Mouse (Mus musculus): Measurements from ENCODE around the gene Shcbp1l. TPM values are rescaled to one million over a fixed set of nuclear protein-coding genes. Genes with fewer than 3 reads are reported as not detected.
"Not testable (repeated sequence)": the region's sequence is repeated elsewhere in the genome, so short reads cannot be mapped to it uniquely, and the experiment has no call there.

Gene Shcbp1l
- total RNA-seq, 2 experiments from 2014 or later, result 0.70 to 1.3 TPM

- peak; percentile 79 for ATAC-seq (replicated peaks; ENCODE audit: low FRiP score, low TSS enrichment, poor library complexity, severe bottlenecking)
These were observed 55.5 kb downstream of the Shcbp1l start for GRCm38 (mm10) chr1:153480386-153481024.

GRCm38 (mm10) chr1:153481025-153481412 is 56.1 kb downstream of the Shcbp1l start:
- ATAC-seq (replicated peaks; ENCODE audit: low FRiP score, low TSS enrichment, poor library complexity, severe bottlenecking), result peak; percentile 19; the same call in 1 of the 2 replicates

- ATAC-seq (replicated peaks; ENCODE audit: low FRiP score, low TSS enrichment, poor library complexity, severe bottlenecking), result 0 out of 2 replicates have a peak, but pooled peaks have one; percentile 8
These were observed 60.3 kb downstream of the Shcbp1l start for GRCm38 (mm10) chr1:153485201-153485796.

GRCm38 (mm10) chr1:153486120-153486519 is 61.2 kb downstream of the Shcbp1l start:
- not testable (repeated sequence) for ATAC-seq (replicated peaks; ENCODE audit: low FRiP score, low TSS enrichment, poor library complexity, severe bottlenecking)

- ATAC-seq (replicated peaks; ENCODE audit: low FRiP score, low TSS enrichment, poor library complexity, severe bottlenecking), result peak; percentile 67
These were observed 62.0 kb downstream of the Shcbp1l start for GRCm38 (mm10) chr1:153486767-153487499.

GRCm38 (mm10) chr1:153487500-153487879 is 62.5 kb downstream of the Shcbp1l start, which contains the start of gene Dhx9:
Gene Dhx9 (minus strand): TSS chr1:153487660.
- ATAC-seq (replicated peaks; ENCODE audit: low FRiP score, low TSS enrichment, poor library complexity, severe bottlenecking), result peak; percentile 82

- peak; percentile 34; the same call in 1 of the 2 replicates for ATAC-seq (replicated peaks; ENCODE audit: low FRiP score, low TSS enrichment, poor library complexity, severe bottlenecking)
These were observed 64.2 kb downstream of the Shcbp1l start for GRCm38 (mm10) chr1:153489132-153489531.

GRCm38 (mm10) chr1:153489540-153489939 is 64.6 kb downstream of the Shcbp1l start:
- ATAC-seq (replicated peaks; ENCODE audit: low FRiP score, low TSS enrichment, poor library complexity, severe bottlenecking), result no peak

- ATAC-seq (replicated peaks; ENCODE audit: low FRiP score, low TSS enrichment, poor library complexity, severe bottlenecking), result no peak
These were observed 65.0 kb downstream of the Shcbp1l start for GRCm38 (mm10) chr1:153489963-153490362.

- no peak for ATAC-seq (replicated peaks; ENCODE audit: low FRiP score, low TSS enrichment, poor library complexity, severe bottlenecking)
These were observed 66.4 kb downstream of the Shcbp1l start for GRCm38 (mm10) chr1:153491345-153491744.

GRCm38 (mm10) chr1:153491822-153492221 is 66.9 kb downstream of the Shcbp1l start:
- ATAC-seq (replicated peaks; ENCODE audit: low FRiP score, low TSS enrichment, poor library complexity, severe bottlenecking), result no peak

- no peak for ATAC-seq (replicated peaks; ENCODE audit: low FRiP score, low TSS enrichment, poor library complexity, severe bottlenecking)
These were observed 68.4 kb downstream of the Shcbp1l start for GRCm38 (mm10) chr1:153493338-153493737.

GRCm38 (mm10) chr1:153493931-153494330 is 69.0 kb downstream of the Shcbp1l start:
- no peak for ATAC-seq (replicated peaks; ENCODE audit: low FRiP score, low TSS enrichment, poor library complexity, severe bottlenecking)

- ATAC-seq (replicated peaks; ENCODE audit: low FRiP score, low TSS enrichment, poor library complexity, severe bottlenecking), result no peak
These were observed 71.1 kb downstream of the Shcbp1l start for GRCm38 (mm10) chr1:153496030-153496429.

GRCm38 (mm10) chr1:153500030-153500429 is 75.1 kb downstream of the Shcbp1l start:
- no peak for ATAC-seq (replicated peaks; ENCODE audit: low FRiP score, low TSS enrichment, poor library complexity, severe bottlenecking)

- ATAC-seq (replicated peaks; ENCODE audit: low FRiP score, low TSS enrichment, poor library complexity, severe bottlenecking), result no peak
These were observed 76.8 kb downstream of the Shcbp1l start for GRCm38 (mm10) chr1:153501644-153502321.
